Mouse (Mus musculus): ENCODE results near the gene Cacna2d3.

- TF ChIP-seq POLR2A (IDR thresholded peaks at IDR 0.05; ENCODE audit: insufficient read depth, low read depth, low read length) (no peak), CTCF (IDR thresholded peaks at IDR 0.05; ENCODE audit: insufficient read depth, low read depth, low read length) (no peak)
These were observed 93.5 kb downstream of the Cacna2d3 start for GRCm38 (mm10) chr14:29628213-29628612.

All from olfactory bulb, adult 2 months (tissue).